Mouse (Mus musculus): ENCODE measurements around the gene Nbas. TPM values are rescaled to one million over a fixed set of nuclear protein-coding genes. Genes with fewer than 3 reads are reported as not detected.

Nbas gene
- polyA plus RNA-seq, 1 experiment = 12.3 TPM

- Histone ChIP-seq H3K36me3 (ENCODE audit: control insufficient read depth, insufficient read depth, low read length) (peaks cover 4% of the 10 kb centered on the region; the same call in 1 of the 2 replicates), H3K4me3 (ENCODE audit: control insufficient read depth, insufficient read depth, low read length) (no peak overlapping the region), H3K27ac (ENCODE audit: control insufficient read depth, insufficient read depth, low read length) (no peak overlapping the region), H3K27me3 (ENCODE audit: control insufficient read depth, insufficient read depth, low read length) (no peaks in the 10 kb centered on the region), H3K4me1 (replicated peaks; ENCODE audit: control insufficient read depth, insufficient read depth, low read length) (no peaks in the 10 kb centered on the region)
- whole genome bisulfite sequencing = 97% methylated on average over 3 of the region's 3 CpGs
- DNase-seq = no peak
- TF ChIP-seq CTCF (IDR thresholded peaks at IDR 0.05; ENCODE audit: borderline replicate concordance, control insufficient read depth, extremely low read depth, insufficient read depth, low read length, poor library complexity) = no peak
- no peak for TF ChIP-seq POLR2A (IDR thresholded peaks at IDR 0.05; ENCODE audit: control insufficient read depth, extremely low read depth, insufficient read depth, low read length, poor library complexity)
Observed at GRCm38 (mm10) chr12:13314384-13314783, 45.5 kb downstream of the Nbas start.

GRCm38 (mm10) chr12:13315081-13315480 lies 46.1 kb downstream of the Nbas start:
- Histone ChIP-seq H3K27me3 (ENCODE audit: control insufficient read depth, insufficient read depth, low read length) (no peaks in the 10 kb centered on the region), H3K4me3 (ENCODE audit: control insufficient read depth, insufficient read depth, low read length) (no peak overlapping the region), H3K4me1 (replicated peaks; ENCODE audit: control insufficient read depth, insufficient read depth, low read length) (no peaks in the 10 kb centered on the region), H3K27ac (ENCODE audit: control insufficient read depth, insufficient read depth, low read length) (no peak overlapping the region), H3K36me3 (ENCODE audit: control insufficient read depth, insufficient read depth, low read length) (peaks cover 4% of the 10 kb centered on the region; the same call in 1 of the 2 replicates)
- TF ChIP-seq POLR2A (IDR thresholded peaks at IDR 0.05; ENCODE audit: control insufficient read depth, extremely low read depth, insufficient read depth, low read length, poor library complexity) (no peak), CTCF (IDR thresholded peaks at IDR 0.05; ENCODE audit: borderline replicate concordance, control insufficient read depth, extremely low read depth, insufficient read depth, low read length, poor library complexity) (no peak)
- WGBS = 96% methylated on average over 1 of the region's 1 CpGs
- DNase-seq = no peak

- no peaks in the 10 kb centered on the region for H3K36me3 ChIP-seq (ENCODE audit: control insufficient read depth, insufficient read depth, low read length)
- TF ChIP-seq POLR2A (IDR thresholded peaks at IDR 0.05; ENCODE audit: control insufficient read depth, extremely low read depth, insufficient read depth, low read length, poor library complexity) (no peak), CTCF (IDR thresholded peaks at IDR 0.05; ENCODE audit: borderline replicate concordance, control insufficient read depth, extremely low read depth, insufficient read depth, low read length, poor library complexity) (no peak)
- no peaks in the 10 kb centered on the region for H3K4me1 ChIP-seq (replicated peaks; ENCODE audit: control insufficient read depth, insufficient read depth, low read length)
- no peaks in the 10 kb centered on the region for H3K27me3 ChIP-seq (ENCODE audit: control insufficient read depth, insufficient read depth, low read length)
- H3K4me3 ChIP-seq (ENCODE audit: control insufficient read depth, insufficient read depth, low read length) = no peak overlapping the region
- H3K27ac ChIP-seq (ENCODE audit: control insufficient read depth, insufficient read depth, low read length) = no peak overlapping the region
- WGBS = 97% methylated on average over 5 of the region's 5 CpGs
- no peak for DNase-seq
Observed at GRCm38 (mm10) chr12:13342535-13342934, 73.6 kb downstream of the Nbas start.

GRCm38 (mm10) chr12:13356201-13356600 lies 87.3 kb downstream of the Nbas start:
- no peak for TF ChIP-seq POLR2A (IDR thresholded peaks at IDR 0.05; ENCODE audit: control insufficient read depth, extremely low read depth, insufficient read depth, low read length, poor library complexity)
- no peak for TF ChIP-seq CTCF (IDR thresholded peaks at IDR 0.05; ENCODE audit: borderline replicate concordance, control insufficient read depth, extremely low read depth, insufficient read depth, low read length, poor library complexity)
- Histone ChIP-seq H3K27me3 (ENCODE audit: control insufficient read depth, insufficient read depth, low read length) (no peaks in the 10 kb centered on the region), H3K4me1 (replicated peaks; ENCODE audit: control insufficient read depth, insufficient read depth, low read length) (no peaks in the 10 kb centered on the region; the same call in 1 of the 2 replicates), H3K4me3 (ENCODE audit: control insufficient read depth, insufficient read depth, low read length) (no peak overlapping the region), H3K36me3 (ENCODE audit: control insufficient read depth, insufficient read depth, low read length) (0 out of 2 replicates have a peak, but pooled peaks cover 3% of the 10 kb centered on the region), H3K27ac (ENCODE audit: control insufficient read depth, insufficient read depth, low read length) (no peak overlapping the region)
- no peak for DNase-seq
- WGBS = 97% methylated on average over 10 of the region's 10 CpGs

GRCm38 (mm10) chr12:13356769-13357168 lies 87.8 kb downstream of the Nbas start:
- no peak overlapping the region for H3K4me3 ChIP-seq (ENCODE audit: control insufficient read depth, insufficient read depth, low read length)
- no peaks in the 10 kb centered on the region for H3K27me3 ChIP-seq (ENCODE audit: control insufficient read depth, insufficient read depth, low read length)
- DNase-seq = no peak
- WGBS = 92% methylated on average over 7 of the region's 7 CpGs
- H3K27ac ChIP-seq (ENCODE audit: control insufficient read depth, insufficient read depth, low read length) = no peak overlapping the region
- 0 out of 2 replicates have a peak, but pooled peaks cover 3% of the 10 kb centered on the region for H3K36me3 ChIP-seq (ENCODE audit: control insufficient read depth, insufficient read depth, low read length)
- no peak for TF ChIP-seq POLR2A (IDR thresholded peaks at IDR 0.05; ENCODE audit: control insufficient read depth, extremely low read depth, insufficient read depth, low read length, poor library complexity)
- TF ChIP-seq CTCF (IDR thresholded peaks at IDR 0.05; ENCODE audit: borderline replicate concordance, control insufficient read depth, extremely low read depth, insufficient read depth, low read length, poor library complexity) = no peak
- no peaks in the 10 kb centered on the region; the same call in 1 of the 2 replicates for H3K4me1 ChIP-seq (replicated peaks; ENCODE audit: control insufficient read depth, insufficient read depth, low read length)

- Histone ChIP-seq H3K27me3 (ENCODE audit: control insufficient read depth, insufficient read depth, low read length) (no peaks in the 10 kb centered on the region), H3K27ac (ENCODE audit: control insufficient read depth, insufficient read depth, low read length) (no peak overlapping the region), H3K4me3 (ENCODE audit: control insufficient read depth, insufficient read depth, low read length) (no peak overlapping the region), H3K36me3 (ENCODE audit: control insufficient read depth, insufficient read depth, low read length) (0 out of 2 replicates have a peak, but pooled peaks cover 3% of the 10 kb centered on the region), H3K4me1 (replicated peaks; ENCODE audit: control insufficient read depth, insufficient read depth, low read length) (no peaks in the 10 kb centered on the region; the same call in 1 of the 2 replicates)
- 88% methylated on average over 5 of the region's 5 CpGs for WGBS
- DNase-seq = no peak
- TF ChIP-seq CTCF (IDR thresholded peaks at IDR 0.05; ENCODE audit: borderline replicate concordance, control insufficient read depth, extremely low read depth, insufficient read depth, low read length, poor library complexity) (no peak), POLR2A (IDR thresholded peaks at IDR 0.05; ENCODE audit: control insufficient read depth, extremely low read depth, insufficient read depth, low read length, poor library complexity) (no peak)
Observed at GRCm38 (mm10) chr12:13357229-13357628, 88.3 kb downstream of the Nbas start.

- WGBS = 78% methylated on average over 4 of the region's 4 CpGs
- no peaks in the 10 kb centered on the region for H3K27me3 ChIP-seq (ENCODE audit: control insufficient read depth, insufficient read depth, low read length)
- H3K27ac ChIP-seq (ENCODE audit: control insufficient read depth, insufficient read depth, low read length) = no peak overlapping the region
- no peak for TF ChIP-seq CTCF (IDR thresholded peaks at IDR 0.05; ENCODE audit: borderline replicate concordance, control insufficient read depth, extremely low read depth, insufficient read depth, low read length, poor library complexity)
- no peak for TF ChIP-seq POLR2A (IDR thresholded peaks at IDR 0.05; ENCODE audit: control insufficient read depth, extremely low read depth, insufficient read depth, low read length, poor library complexity)
- H3K4me1 ChIP-seq (replicated peaks; ENCODE audit: control insufficient read depth, insufficient read depth, low read length) = no peaks in the 10 kb centered on the region; the same call in 1 of the 2 replicates
- no peak for DNase-seq
- H3K36me3 ChIP-seq (ENCODE audit: control insufficient read depth, insufficient read depth, low read length) = 0 out of 2 replicates have a peak, but pooled peaks cover 3% of the 10 kb centered on the region
- no peak overlapping the region for H3K4me3 ChIP-seq (ENCODE audit: control insufficient read depth, insufficient read depth, low read length)
Observed at GRCm38 (mm10) chr12:13358849-13359248, 89.9 kb downstream of the Nbas start.
